Mouse (Mus musculus) kidney, adult 2 months (tissue): ENCODE results near the gene Fam219a.

Source experiments
- CTCF ChIP-seq: fragments of 200-500 bp; conservative IDR thresholded peaks from 2 replicates; pipeline ENCODE4 v1.5.1; 2011; ENCODE audit warnings: low read depth, mild to moderate bottlenecking, control low read depth, low read length, moderate library complexity, mixed read lengths; ENCODE audit not compliant: insufficient read depth, insufficient read length
- POLR2A ChIP-seq: fragments of 200-500 bp; IDR thresholded peaks from one replicate; pipeline ENCODE4 v1.6.1; 2011; ENCODE audit warnings: low read depth, low read length, control low read depth

DNA sequence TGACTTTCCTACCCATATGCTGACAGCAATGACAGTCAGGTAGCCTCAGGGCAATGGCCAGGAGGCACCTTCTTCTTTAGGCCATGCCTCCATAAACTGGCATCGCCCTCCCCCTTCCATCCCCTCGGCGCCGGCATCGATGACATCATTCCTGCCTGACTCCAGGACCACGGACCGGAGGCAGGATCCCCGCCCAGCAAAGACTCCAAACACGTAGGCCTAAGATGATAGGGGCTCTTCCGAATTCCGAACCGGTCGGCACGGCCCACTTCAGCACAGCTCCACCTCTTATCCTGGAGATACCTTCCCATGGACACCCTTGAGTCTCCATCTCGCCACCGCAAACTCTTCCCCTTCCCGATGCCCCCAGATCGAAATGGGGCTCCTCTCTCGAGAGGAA is 1.1 kb downstream of the Fam219a start:
- TF ChIP-seq CTCF: no peak
- no peak for TF ChIP-seq POLR2A
